Mouse (Mus musculus): Measurements from ENCODE around the gene Mttp. TPM values are rescaled to one million over a fixed set of nuclear protein-coding genes. Genes with fewer than 3 reads are reported as not detected.
"Not testable (repeated sequence)": the region's sequence is repeated elsewhere in the genome, so short reads cannot be mapped to it uniquely, and the experiment has no call there.

The Mttp gene
- total RNA-seq, 2 experiments from 2014 or later: 0.91 TPM; not detected in 1

- no peak for ATAC-seq (replicated peaks; ENCODE audit: low FRiP score, poor library complexity, severe bottlenecking)
Observed at GRCm38 (mm10) chr3:138139663-138140062, 5.1 kb downstream of the Mttp start.

- not testable (repeated sequence) for ATAC-seq (replicated peaks; ENCODE audit: low FRiP score, poor library complexity, severe bottlenecking)
Observed at GRCm38 (mm10) chr3:138138146-138138545, 6.6 kb downstream of the Mttp start.

- ATAC-seq (replicated peaks; ENCODE audit: low FRiP score, poor library complexity, severe bottlenecking): no peak
Observed at GRCm38 (mm10) chr3:138134528-138134927, 10.2 kb downstream of the Mttp start.

- no peak for ATAC-seq (replicated peaks; ENCODE audit: low FRiP score, poor library complexity, severe bottlenecking)
Observed at GRCm38 (mm10) chr3:138133916-138134315, 10.9 kb downstream of the Mttp start.

GRCm38 (mm10) chr3:138133463-138133862, 11.3 kb downstream of the Mttp start:
- ATAC-seq (replicated peaks; ENCODE audit: low FRiP score, poor library complexity, severe bottlenecking): no peak

- no peak for ATAC-seq (replicated peaks; ENCODE audit: low FRiP score, poor library complexity, severe bottlenecking)
Observed at GRCm38 (mm10) chr3:138131168-138131567, 13.6 kb downstream of the Mttp start.

- no peak for ATAC-seq (replicated peaks; ENCODE audit: low FRiP score, poor library complexity, severe bottlenecking)
Observed at GRCm38 (mm10) chr3:138130692-138131091, 14.1 kb downstream of the Mttp start.

- no peak for ATAC-seq (replicated peaks; ENCODE audit: low FRiP score, poor library complexity, severe bottlenecking)
Observed at GRCm38 (mm10) chr3:138129110-138129509, 15.7 kb downstream of the Mttp start.

- no peak for ATAC-seq (replicated peaks; ENCODE audit: low FRiP score, poor library complexity, severe bottlenecking)
Observed at GRCm38 (mm10) chr3:138123842-138124241, 20.9 kb downstream of the Mttp start.

- ATAC-seq (replicated peaks; ENCODE audit: low FRiP score, poor library complexity, severe bottlenecking): no peak
Observed at GRCm38 (mm10) chr3:138121461-138121860, 23.3 kb downstream of the Mttp start.

- no peak for ATAC-seq (replicated peaks; ENCODE audit: low FRiP score, poor library complexity, severe bottlenecking)
Observed at GRCm38 (mm10) chr3:138119444-138120105, 25.2 kb downstream of the Mttp start.

- ATAC-seq (replicated peaks; ENCODE audit: low FRiP score, poor library complexity, severe bottlenecking): no peak
Observed at GRCm38 (mm10) chr3:138118831-138119230, 25.9 kb downstream of the Mttp start.

GRCm38 (mm10) chr3:138118392-138118791, 26.4 kb downstream of the Mttp start:
- no peak for ATAC-seq (replicated peaks; ENCODE audit: low FRiP score, poor library complexity, severe bottlenecking)

GRCm38 (mm10) chr3:138116871-138117270, 27.9 kb downstream of the Mttp start:
- ATAC-seq (replicated peaks; ENCODE audit: low FRiP score, poor library complexity, severe bottlenecking): no peak

GRCm38 (mm10) chr3:138114106-138114505, 30.7 kb downstream of the Mttp start:
- no peak for ATAC-seq (replicated peaks; ENCODE audit: low FRiP score, poor library complexity, severe bottlenecking)

- ATAC-seq (replicated peaks; ENCODE audit: low FRiP score, poor library complexity, severe bottlenecking): no peak
Observed at GRCm38 (mm10) chr3:138110910-138111782, 33.6 kb downstream of the Mttp start.

GRCm38 (mm10) chr3:138106887-138107286, 37.9 kb downstream of the Mttp start:
- ATAC-seq (replicated peaks; ENCODE audit: low FRiP score, poor library complexity, severe bottlenecking): no peak

- no peak for ATAC-seq (replicated peaks; ENCODE audit: low FRiP score, poor library complexity, severe bottlenecking)
Observed at GRCm38 (mm10) chr3:138105056-138105455, 39.7 kb downstream of the Mttp start.

- no peak for ATAC-seq (replicated peaks; ENCODE audit: low FRiP score, poor library complexity, severe bottlenecking)
Observed at GRCm38 (mm10) chr3:138103690-138104089, 41.1 kb downstream of the Mttp start.

- no peak for ATAC-seq (replicated peaks; ENCODE audit: low FRiP score, poor library complexity, severe bottlenecking)
Observed at GRCm38 (mm10) chr3:138101936-138102335, 42.8 kb downstream of the Mttp start.

- ATAC-seq (replicated peaks; ENCODE audit: low FRiP score, poor library complexity, severe bottlenecking): no peak
Observed at GRCm38 (mm10) chr3:138097718-138098117, 47.0 kb downstream of the Mttp start.
